Mouse (Mus musculus) embryonic facial prominence, embryonic 11.5 days (tissue): ENCODE data around the gene Ube4a. TPM values are rescaled to one million over a fixed set of nuclear protein-coding genes. Genes with fewer than 3 reads are reported as not detected.
A peak's percentile ranks its signal among the peaks of the same experiment; 100 is the strongest.
"Not testable (repeated sequence)": the region's sequence is repeated elsewhere in the genome, so short reads cannot be mapped to it uniquely, and the experiment has no call there.

ENCODE experiments used
- ATAC-seq: fragments of 200-750 bp; cut with Nextera tagmentation; replicated peaks from 2 replicates; pipeline ENCODE4 v1.8.0; 2017; ENCODE audit warnings: low read depth; ENCODE audit not compliant: insufficient number of reproducible peaks, low FRiP score, low TSS enrichment
- DNase-seq: peaks from one replicate; pipeline ENCODE4 v3.0.0-alpha.2; 2015; ENCODE audit warnings: low spot score
- H3K27ac ChIP-seq: fragments of 300-500 bp; sonication (generic); replicated peaks from 2 replicates; pipeline ENCODE4 v1.5.1; 2014; ENCODE audit warnings: mild to moderate bottlenecking, low read depth, low read length, control low read depth
- H3K27me3 ChIP-seq: fragments of 300-500 bp; sonication (generic); 2 replicates; pipeline ENCODE4 v1.6.1; 2014; ENCODE audit warnings: mild to moderate bottlenecking, low read length, moderate library complexity, mixed read lengths; ENCODE audit not compliant: control insufficient read depth, insufficient read depth
- H3K36me3 ChIP-seq: fragments of 300-500 bp; sonication (generic); replicated peaks from 2 replicates; pipeline ENCODE4 v1.6.1; 2014; ENCODE audit warnings: low read depth, mild to moderate bottlenecking, low read length, moderate library complexity, mixed read lengths; ENCODE audit not compliant: control insufficient read depth, insufficient read depth
- H3K4me1 ChIP-seq: fragments of 300-500 bp; sonication (generic); 2 replicates; pipeline ENCODE4 v1.6.1; 2014; ENCODE audit warnings: low read length, mixed read lengths; ENCODE audit not compliant: control insufficient read depth, insufficient read depth
- H3K4me2 ChIP-seq: fragments of 300-500 bp; sonication (generic); 2 replicates; pipeline ENCODE4 v1.6.1; 2014; ENCODE audit warnings: low read depth, mild to moderate bottlenecking, control low read depth, low read length, moderate library complexity
- H3K4me3 ChIP-seq: fragments of 300-500 bp; sonication (generic); 2 replicates; pipeline ENCODE4 v1.5.1; 2014; ENCODE audit warnings: low read depth, low read length, control low read depth
- H3K9ac ChIP-seq: fragments of 300-500 bp; sonication (generic); replicated peaks from 2 replicates; pipeline ENCODE4 v1.6.1; 2014; ENCODE audit warnings: mild to moderate bottlenecking, control low read depth, low read length
- H3K9me3 ChIP-seq: fragments of 300-500 bp; sonication (generic); replicated peaks from 2 replicates; pipeline ENCODE4 v1.6.1; 2016; ENCODE audit warnings: mild to moderate bottlenecking, low read length, inconsistent platforms, mixed read lengths; ENCODE audit not compliant: control insufficient read depth
- WGBS: fragments of 180-500 bp; shearing (Covaris S2); extraction: QIAGEN DNeasy Blood & Tissue Kit; methylation state at CpG from one replicate; pipeline ENCODE4 v1.1.7; 2014; 5-methylcytosine and 5-hydroxymethylcytosine counted together
- polyA plus RNA-seq: library from polyadenylated mRNA; unstranded; fragments of >200 nt; fragmentation: Nextera tagmentation; extraction: Ambion mirVana; gene quantifications from 2 replicates; pipeline ENCODE4 v1.2.1, GENCODE M21; 2014

Ube4a gene
- polyA plus RNA-seq, 1 experiment from 2014 or later, result 31.3 TPM

DNA sequence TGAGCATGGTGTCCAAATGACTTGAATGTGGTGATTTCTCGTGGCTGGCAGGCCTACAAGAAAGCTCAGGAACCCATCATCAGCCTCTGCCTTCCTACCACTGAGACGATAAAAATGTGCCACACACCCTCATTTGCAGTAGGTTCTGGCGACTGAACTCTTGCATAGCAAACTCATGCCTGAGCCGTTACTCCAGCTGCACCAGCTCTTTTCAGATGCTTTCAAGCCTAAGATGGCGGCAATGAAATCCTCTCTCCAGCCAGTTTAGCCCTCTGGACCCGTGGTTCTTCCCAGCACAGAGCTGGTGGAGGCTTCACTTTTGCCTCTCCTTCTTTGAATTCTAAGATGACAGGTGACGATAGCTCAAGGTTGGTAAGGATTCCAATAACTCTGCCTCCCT lies 14.4 kb upstream of the Ube4a start:
- no peaks in the 10 kb centered on the region for H3K36me3 ChIP-seq
- H3K27ac ChIP-seq, result no peak overlapping the region
- H3K9ac ChIP-seq, result no peak overlapping the region
- DNase-seq (no peak), ATAC-seq (no peak)
- H3K4me2 ChIP-seq, result no peak overlapping the region
- no peaks in the 10 kb centered on the region for H3K4me1 ChIP-seq
- no peak overlapping the region for H3K4me3 ChIP-seq
- H3K27me3 ChIP-seq, result no peaks in the 10 kb centered on the region
- WGBS, result 76% methylated on average over 7 of the region's 7 CpGs
- H3K9me3 ChIP-seq, result no peaks in the 10 kb centered on the region

DNA sequence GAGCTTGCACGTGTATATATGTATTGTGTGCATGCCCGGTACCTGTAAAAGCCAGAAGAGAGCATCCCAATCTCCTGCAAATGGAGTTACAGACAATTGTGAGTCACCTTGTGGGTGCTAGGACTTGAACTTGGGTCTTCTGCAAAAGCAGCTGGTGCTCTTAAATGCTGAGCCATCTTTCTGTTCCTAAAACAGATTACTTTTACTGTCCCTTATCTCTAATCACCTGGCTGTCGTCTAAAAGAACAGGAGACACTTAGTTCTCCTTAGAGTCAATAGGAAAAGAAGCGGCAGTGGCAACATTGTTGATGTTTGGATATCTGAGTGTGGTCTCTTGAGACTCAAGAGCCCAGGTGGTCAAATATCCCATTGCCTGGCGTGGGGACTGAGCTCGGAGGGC lies 12.4 kb upstream of the Ube4a start:
- no peak overlapping the region for H3K4me2 ChIP-seq
- WGBS, result 72% methylated on average over 6 of the region's 6 CpGs
- no peaks in the 10 kb centered on the region for H3K4me1 ChIP-seq
- H3K4me3 ChIP-seq, result no peak overlapping the region
- H3K27me3 ChIP-seq, result no peaks in the 10 kb centered on the region
- H3K9me3 ChIP-seq, result no peaks in the 10 kb centered on the region
- H3K9ac ChIP-seq, result no peak overlapping the region
- no peaks in the 10 kb centered on the region for H3K36me3 ChIP-seq
- DNase-seq (no peak), ATAC-seq (no peak)
- H3K27ac ChIP-seq, result no peak overlapping the region

DNA sequence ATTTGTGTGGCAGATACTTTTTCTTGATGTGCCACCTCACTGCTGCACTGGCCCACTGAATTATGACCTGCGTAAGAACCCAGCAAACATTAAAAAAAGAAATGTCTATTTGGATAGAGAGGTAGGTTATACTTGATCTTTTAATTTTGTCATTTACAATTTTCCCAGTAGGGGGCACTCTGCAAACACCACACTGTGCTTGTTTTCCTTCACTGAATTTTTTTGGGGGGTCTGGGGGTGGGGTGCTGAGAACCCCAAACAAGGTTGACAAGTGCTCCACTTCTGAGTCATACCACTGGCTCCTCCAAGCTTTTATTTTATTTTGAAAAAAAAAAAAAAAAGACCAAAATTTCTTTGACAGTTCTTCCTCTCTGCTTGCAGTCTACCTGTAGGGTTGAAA lies 4.0 kb upstream of the Ube4a start:
- WGBS, result 75% methylated on average over 1 of the region's 1 CpGs
- no peak overlapping the region for H3K9ac ChIP-seq

DNA sequence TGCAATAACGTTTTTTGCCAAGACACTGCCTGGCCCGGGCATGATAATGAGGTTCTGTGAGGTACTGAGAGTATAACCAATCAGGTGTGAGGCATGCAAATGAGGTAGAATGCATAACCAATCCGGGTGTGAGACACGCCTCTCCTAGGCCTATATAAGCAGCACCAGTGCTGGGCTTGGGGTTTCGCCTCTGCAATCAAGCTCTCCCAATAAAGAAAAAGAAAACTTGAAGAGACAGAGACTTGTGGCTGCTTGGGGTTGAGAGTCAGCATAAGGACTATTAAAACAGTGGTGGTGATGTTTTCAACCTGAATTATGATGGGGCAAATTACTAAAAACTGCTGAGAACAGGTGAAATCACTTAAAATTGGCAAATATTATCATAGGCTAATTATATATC lies 2.4 kb upstream of the Ube4a start:
- not testable (repeated sequence) for ATAC-seq, H3K27me3 ChIP-seq, H3K27ac ChIP-seq, H3K4me3 ChIP-seq, H3K9ac ChIP-seq, DNase-seq, H3K9me3 ChIP-seq, H3K4me2 ChIP-seq, H3K4me1 ChIP-seq, H3K36me3 ChIP-seq
- 91% methylated on average over 5 of the region's 5 CpGs for WGBS

More for the DNA sequence above, 4.0 kb upstream of the Ube4a start:
- ATAC-seq (no peak), DNase-seq (no peak)
- no peaks in the 10 kb centered on the region for H3K9me3 ChIP-seq
- H3K4me2 ChIP-seq, result no peak overlapping the region
- H3K27me3 ChIP-seq, result no peaks in the 10 kb centered on the region
- H3K27ac ChIP-seq, result no peak overlapping the region
- no peaks in the 10 kb centered on the region for H3K36me3 ChIP-seq
- no peaks in the 10 kb centered on the region; the same call in 1 of the 2 replicates for H3K4me1 ChIP-seq
- no peak overlapping the region for H3K4me3 ChIP-seq

- Histone ChIP-seq H3K36me3 (no peaks in the 10 kb centered on the region), H3K4me3 (no peak overlapping the region), H3K4me1 (no peaks in the 10 kb centered on the region; the same call in 1 of the 2 replicates), H3K9ac (no peak overlapping the region), H3K4me2 (no peak overlapping the region), H3K27ac (no peak overlapping the region), H3K27me3 (no peaks in the 10 kb centered on the region), H3K9me3 (no peaks in the 10 kb centered on the region)
- DNase-seq (peak; percentile 86), ATAC-seq (no peak)
- 21% methylated on average over 3 of the region's 3 CpGs for WGBS
Observed at GRCm38 (mm10) chr9:44966815-44967242, 1.4 kb upstream of the Ube4a start.

DNA sequence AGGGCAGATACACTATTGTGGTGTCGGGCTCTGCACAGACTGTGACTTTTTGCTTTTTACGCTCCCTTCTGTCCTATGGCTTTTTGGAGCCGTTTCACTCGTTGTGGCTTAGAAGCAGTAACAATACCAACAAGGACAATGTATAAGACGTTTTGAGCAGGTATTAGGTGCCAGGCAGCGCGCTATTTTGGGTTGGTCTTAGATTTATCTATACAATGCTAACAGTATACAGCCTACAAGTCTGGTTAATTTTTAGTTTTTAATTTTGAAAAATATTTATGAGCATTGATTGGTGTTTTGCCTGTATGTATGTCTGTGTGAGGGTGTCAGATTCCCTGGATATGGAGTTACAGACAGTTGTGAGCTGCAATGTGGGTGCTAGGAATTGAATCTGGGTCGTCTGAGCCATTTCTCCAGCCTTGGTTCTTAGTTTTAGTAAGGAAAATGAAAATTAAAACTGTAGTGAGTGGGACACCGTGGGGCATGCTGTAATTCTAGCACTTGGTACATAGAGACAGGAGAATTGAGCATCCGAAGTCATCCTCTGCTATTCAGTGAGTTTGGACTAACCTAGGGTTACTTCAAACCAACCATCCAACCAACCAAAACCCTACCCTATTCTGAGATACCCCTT lies 550 bp upstream of the Ube4a start:
- Histone ChIP-seq H3K9me3 (no peaks in the 10 kb centered on the region), H3K4me1 (no peaks in the 10 kb centered on the region; the same call in 1 of the 2 replicates), H3K9ac (peak overlapping the region; percentile 26; the same call in 1 of the 2 replicates), H3K4me3 (peak overlapping the region; percentile 86), H3K4me2 (peak overlapping the region; percentile 54), H3K27me3 (no peaks in the 10 kb centered on the region), H3K36me3 (0 out of 2 replicates have a peak, but pooled peaks cover 3% of the 10 kb centered on the region), H3K27ac (no peak overlapping the region)
- DNase-seq (no peak), ATAC-seq (no peak; the same call in 1 of the 2 replicates)
- WGBS, result 14% methylated on average over 10 of the region's 10 CpGs

GRCm38 (mm10) chr9:44954432-44954831 lies 11.0 kb downstream of the Ube4a start:
- no peak overlapping the region for H3K4me3 ChIP-seq
- peaks cover 2% of the 10 kb centered on the region for H3K36me3 ChIP-seq
- no peak overlapping the region for H3K27ac ChIP-seq

DNA sequence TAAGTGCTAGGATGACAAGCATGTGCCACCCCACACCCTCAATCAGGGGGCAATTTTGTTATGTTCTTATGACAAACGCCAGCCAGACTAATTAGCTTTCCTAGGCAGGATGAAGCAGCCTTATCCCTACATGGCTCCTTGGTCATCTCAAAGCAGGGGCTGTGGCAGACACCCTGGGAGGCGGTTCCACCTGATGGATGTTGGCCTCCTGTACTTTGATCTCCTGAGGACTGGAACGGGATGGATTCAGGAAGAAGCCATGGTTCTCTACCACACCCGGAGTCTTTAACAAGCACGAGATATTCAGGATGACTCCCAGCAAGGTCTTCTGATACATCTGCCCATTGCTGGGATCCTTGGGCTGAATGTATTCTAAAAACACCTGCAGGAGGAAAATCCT lies 17.6 kb downstream of the Ube4a start:
- Histone ChIP-seq H3K4me1 (no peaks in the 10 kb centered on the region), H3K9ac (no peak overlapping the region), H3K36me3 (peaks cover 2% of the 10 kb centered on the region), H3K4me3 (no peak overlapping the region), H3K27me3 (no peaks in the 10 kb centered on the region), H3K27ac (no peak overlapping the region), H3K4me2 (no peak overlapping the region), H3K9me3 (no peaks in the 10 kb centered on the region)
- DNase-seq (no peak), ATAC-seq (no peak)
- 91% methylated on average over 5 of the region's 5 CpGs for WGBS

More at GRCm38 (mm10) chr9:44954432-44954831, 11.0 kb downstream of the Ube4a start:
- Histone ChIP-seq H3K9me3 (no peaks in the 10 kb centered on the region), H3K4me2 (no peak overlapping the region), H3K4me1 (no peaks in the 10 kb centered on the region), H3K9ac (no peak overlapping the region), H3K27me3 (no peaks in the 10 kb centered on the region)
- DNase-seq (no peak), ATAC-seq (no peak)
- WGBS, result 92% methylated on average over 3 of the region's 3 CpGs
